Mouse (Mus musculus): ENCODE measurements around the gene Nedd8.

DNA sequence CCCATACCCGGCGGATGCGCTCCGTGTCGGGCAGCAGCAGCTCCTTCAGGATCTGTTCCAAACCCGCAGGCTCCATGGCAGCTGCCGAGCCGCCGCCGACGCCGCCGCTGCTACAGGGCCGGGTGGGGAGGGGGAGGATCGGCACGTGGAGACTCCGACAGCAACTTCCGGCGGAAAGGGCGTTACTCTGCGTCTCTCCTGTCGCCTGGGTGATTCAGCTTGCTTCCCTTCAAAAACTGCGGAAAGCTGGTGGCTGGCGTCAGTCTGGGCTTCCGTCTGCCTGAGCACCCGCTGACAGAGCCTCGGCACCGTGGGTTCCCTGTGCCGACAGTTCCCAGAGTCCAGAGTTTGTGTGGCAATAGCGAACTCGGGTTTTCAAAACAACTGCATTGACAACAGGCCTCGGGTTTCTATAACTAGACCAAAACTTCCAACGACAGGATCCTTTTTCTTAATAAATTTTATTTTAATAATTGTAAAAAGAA, 36.4 kb downstream of the Nedd8 start, which contains the start of gene Ipo4:
- no peak for TF ChIP-seq CTCF (IDR thresholded peaks at IDR 0.05; ENCODE audit: low read depth, low read length)
- TF ChIP-seq GATA1 (IDR thresholded peaks at IDR 0.05; ENCODE audit: borderline replicate concordance, low read length): no peak
- TF ChIP-seq TAL1 (conservative IDR thresholded peaks at IDR 0.05; ENCODE audit: low read depth, low read length): no peak
